Mouse (Mus musculus) hindbrain, postnatal 0 days (tissue): ENCODE data around the gene Capn1. TPM values are rescaled to one million over a fixed set of nuclear protein-coding genes. Genes with fewer than 3 reads are reported as not detected.

Source experiments
- ATAC-seq: fragments of 200-750 bp; cut with Nextera tagmentation; 2 replicates; pipeline ENCODE4 v1.8.0; 2017; ENCODE audit warnings: mild to moderate bottlenecking, moderate TSS enrichment, moderate library complexity
- DNase-seq: peaks from one replicate; pipeline ENCODE4 v3.0.0-alpha.2; 2015; ENCODE audit warnings: low spot score
- H3K27ac ChIP-seq: fragments of 300-500 bp; sonication (generic); 2 replicates; pipeline ENCODE4 v1.5.1; 2014; ENCODE audit warnings: mild to moderate bottlenecking
- H3K27me3 ChIP-seq: fragments of 300-500 bp; sonication (generic); 2 replicates; pipeline ENCODE4 v1.6.1; 2014; ENCODE audit warnings: low read length, mixed read lengths; ENCODE audit not compliant: insufficient read depth
- H3K36me3 ChIP-seq: fragments of 300-500 bp; sonication (generic); 2 replicates; pipeline ENCODE4 v1.6.1; 2014; ENCODE audit warnings: low read length, mixed read lengths; ENCODE audit not compliant: insufficient read depth
- H3K4me1 ChIP-seq: fragments of 300-500 bp; sonication (generic); 2 replicates; pipeline ENCODE4 v1.6.1; 2014; ENCODE audit warnings: antibody characterized with exemption, low read length, mixed read lengths; ENCODE audit not compliant: insufficient read depth
- H3K4me2 ChIP-seq: fragments of 300-500 bp; sonication (generic); 2 replicates; pipeline ENCODE4 v1.6.1; 2014; ENCODE audit warnings: low read depth, mild to moderate bottlenecking, low read length, moderate library complexity, mixed read lengths
- H3K4me3 ChIP-seq: fragments of 300-500 bp; sonication (generic); 2 replicates; pipeline ENCODE4 v1.5.1; 2014; ENCODE audit warnings: low read length
- H3K9ac ChIP-seq: fragments of 300-500 bp; sonication (generic); replicated peaks from 2 replicates; pipeline ENCODE4 v1.6.1; 2014; ENCODE audit warnings: mild to moderate bottlenecking, low read length, moderate library complexity, mixed read lengths
- H3K9me3 ChIP-seq: fragments of 300-500 bp; sonication (generic); 2 replicates; pipeline ENCODE4 v1.6.1; 2016; ENCODE audit warnings: low read length, mixed read lengths
- CTCF ChIP-seq: IDR thresholded peaks from 2 replicates; pipeline ENCODE4 v1.5.1; 2016; ENCODE audit warnings: antibody characterized with exemption, control low read depth, low read depth
- WGBS: fragments of 180-500 bp; shearing (Covaris S2); extraction: QIAGEN DNeasy Blood & Tissue Kit; methylation state at CpG from one replicate; pipeline ENCODE4 v1.1.7; 2014; 5-methylcytosine and 5-hydroxymethylcytosine counted together
- polyA plus RNA-seq: library from polyadenylated mRNA; unstranded; fragments of >200 nt; fragmentation: Nextera tagmentation; extraction: Ambion mirVana; gene quantifications from 2 replicates; pipeline ENCODE4 v1.2.1, GENCODE M21; 2015
- total RNA-seq: library from RNA; depleted of rRNA; stranded (reverse); fragments of >200 nt; gene quantifications from 2 replicates; pipeline ENCODE4 v1.2.3, GENCODE M21; 2014; rRNA removed

Gene Capn1
- 13.6 and 15.7 TPM in 2 replicates for total RNA-seq
- polyA plus RNA-seq = 4.6 and 4.8 TPM in 2 replicates

GRCm38 (mm10) chr19:6015511-6016315 is at the start of gene Capn1:
Gene Capn1 (minus strand): TSS chr19:6015897.
- H3K36me3 ChIP-seq = no peaks in the 10 kb centered on the region
- no peaks in the 10 kb centered on the region for H3K9me3 ChIP-seq
- peaks cover 4% of the 10 kb centered on the region; the same call in 1 of the 2 replicates for H3K4me1 ChIP-seq
- TF ChIP-seq CTCF = peak; percentile 33
- H3K4me3 ChIP-seq = peak within 1 kb of the TSS; percentile 50
- peak within 1 kb of the TSS; percentile 32; the same call in 1 of the 2 replicates for H3K27ac ChIP-seq
- H3K9ac ChIP-seq = peak within 1 kb of the TSS; percentile 59
- peak within 1 kb of the TSS; percentile 95 for H3K4me2 ChIP-seq
- ATAC-seq (peak; percentile 72), DNase-seq (peak; percentile 53)
- 3% methylated on average over 29 of the region's 40 CpGs for WGBS
- H3K27me3 ChIP-seq = no peaks in the 10 kb centered on the region; the same call in 1 of the 2 replicates

- WGBS = 86% methylated on average over 6 of the region's 6 CpGs
- Histone ChIP-seq H3K9me3 (no peaks in the 10 kb centered on the region), H3K4me1 (peaks cover 20% of the 10 kb centered on the region), H3K4me2 (0 out of 2 replicates have a peak overlapping the region, but pooled peaks have one; percentile 100), H3K36me3 (peaks cover 4% of the 10 kb centered on the region; the same call in 1 of the 2 replicates), H3K4me3 (no peak overlapping the region), H3K27ac (no peak overlapping the region), H3K27me3 (no peaks in the 10 kb centered on the region), H3K9ac (0 out of 2 replicates have a peak overlapping the region, but pooled peaks have one; percentile 6)
- TF ChIP-seq CTCF = no peak
- ATAC-seq = no peak
- no peak for DNase-seq
Observed at GRCm38 (mm10) chr19:6063081-6063480, 47.4 kb upstream of the Capn1 start.

DNA sequence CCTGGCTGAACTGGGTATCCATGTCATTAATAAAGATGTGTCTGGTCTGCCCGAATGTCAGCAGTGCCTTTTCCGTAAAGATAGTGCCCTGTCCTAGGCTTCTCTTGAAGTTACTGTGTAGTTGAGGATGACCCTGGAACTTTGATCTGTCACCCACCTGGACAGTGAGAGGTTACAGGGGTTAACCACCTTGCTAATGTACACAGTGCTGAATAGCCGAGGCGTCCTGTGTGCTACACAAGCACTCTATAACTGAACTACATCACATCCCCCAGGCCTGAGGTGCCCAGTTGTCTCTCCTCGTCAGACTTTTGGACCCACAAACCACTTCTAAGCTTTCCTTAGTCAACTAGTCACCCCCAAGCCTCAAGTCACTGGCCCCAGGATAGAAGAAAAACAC is 46.7 kb upstream of the Capn1 start:
- Histone ChIP-seq H3K27me3 (no peaks in the 10 kb centered on the region), H3K4me1 (peaks cover 20% of the 10 kb centered on the region), H3K9ac (peak overlapping the region; percentile 99), H3K9me3 (no peaks in the 10 kb centered on the region), H3K36me3 (peaks cover 4% of the 10 kb centered on the region; the same call in 1 of the 2 replicates), H3K4me2 (peak overlapping the region; percentile 100), H3K4me3 (peak overlapping the region; percentile 57), H3K27ac (peak overlapping the region; percentile 88)
- DNase-seq = no peak
- WGBS = 50% methylated on average over 5 of the region's 5 CpGs
- no peak for ATAC-seq
- no peak for TF ChIP-seq CTCF

GRCm38 (mm10) chr19:6061641-6062302 is 46.1 kb upstream of the Capn1 start:
- H3K27me3 ChIP-seq = no peaks in the 10 kb centered on the region
- peak overlapping the region; percentile 88 for H3K27ac ChIP-seq
- H3K36me3 ChIP-seq = peaks cover 4% of the 10 kb centered on the region; the same call in 1 of the 2 replicates
- TF ChIP-seq CTCF = no peak
- peak; percentile 61 for DNase-seq
- peak overlapping the region; percentile 99 for H3K9ac ChIP-seq
- H3K9me3 ChIP-seq = no peaks in the 10 kb centered on the region
- WGBS = under 1% methylated on average over 44 of the region's 44 CpGs
- H3K4me1 ChIP-seq = peaks cover 21% of the 10 kb centered on the region
- peak overlapping the region; percentile 57 for H3K4me3 ChIP-seq
- peak overlapping the region; percentile 100 for H3K4me2 ChIP-seq
- ATAC-seq = peak; percentile 6; the same call in 1 of the 2 replicates

GRCm38 (mm10) chr19:6061021-6061533 is 45.4 kb upstream of the Capn1 start, which contains the start of gene Znhit2:
Gene Znhit2 (plus strand): TSS chr19:6061192.
- Histone ChIP-seq H3K36me3 (peaks cover 4% of the 10 kb centered on the region; the same call in 1 of the 2 replicates), H3K4me3 (peak within 1 kb of the TSS; percentile 57), H3K4me1 (peaks cover 19% of the 10 kb centered on the region), H3K9me3 (no peaks in the 10 kb centered on the region), H3K4me2 (peak within 1 kb of the TSS; percentile 100), H3K27me3 (no peaks in the 10 kb centered on the region), H3K27ac (peak within 1 kb of the TSS; percentile 88), H3K9ac (peak within 1 kb of the TSS; percentile 99)
- no peak; the same call in 1 of the 2 replicates for TF ChIP-seq CTCF
- DNase-seq (peak; percentile 97), ATAC-seq (peak; percentile 80)
- under 1% methylated on average over 57 of the region's 58 CpGs for WGBS

DNA sequence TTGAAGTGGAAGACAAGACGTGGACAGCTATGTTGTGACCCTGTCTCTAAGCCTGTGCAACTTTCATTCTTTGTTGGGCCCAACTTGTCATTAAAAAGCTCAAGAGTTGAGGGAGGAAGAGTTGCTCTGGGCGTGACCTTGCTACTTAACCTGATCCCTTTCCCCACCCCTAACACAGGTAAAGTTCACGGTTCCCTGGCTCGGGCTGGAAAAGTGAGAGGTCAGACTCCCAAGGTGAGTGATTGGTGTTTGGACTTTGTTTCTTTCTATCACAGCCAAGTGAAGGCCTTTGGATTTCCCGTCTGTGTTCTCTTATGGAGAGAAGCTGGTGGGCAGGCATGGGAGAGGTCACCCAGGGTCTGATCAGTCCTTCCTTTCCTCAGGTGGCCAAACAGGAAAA is 43.3 kb upstream of the Capn1 start:
- Histone ChIP-seq H3K36me3 (peaks cover 20% of the 10 kb centered on the region), H3K4me3 (peak overlapping the region; percentile 88), H3K4me1 (peaks cover 18% of the 10 kb centered on the region), H3K4me2 (peak overlapping the region; percentile 86), H3K27me3 (no peaks in the 10 kb centered on the region), H3K9me3 (no peaks in the 10 kb centered on the region), H3K9ac (peak overlapping the region; percentile 86; the same call in 1 of the 2 replicates), H3K27ac (no peak overlapping the region)
- no peak for TF ChIP-seq CTCF
- WGBS = 81% methylated on average over 5 of the region's 5 CpGs
- no peak for ATAC-seq
- no peak for DNase-seq
